Mouse (Mus musculus) midbrain, embryonic 15.5 days (tissue): ENCODE measurements around the gene Dcpp3. TPM values are rescaled to one million over a fixed set of nuclear protein-coding genes. Genes with fewer than 3 reads are reported as not detected.
"Not testable (repeated sequence)": the region's sequence is repeated elsewhere in the genome, so short reads cannot be mapped to it uniquely, and the experiment has no call there.

ENCODE experiments used
- ATAC-seq: fragments of 200-750 bp; cut with Nextera tagmentation; replicated peaks from 2 replicates; pipeline ENCODE4 v1.8.0; 2017; ENCODE audit warnings: moderate TSS enrichment
- H3K27ac ChIP-seq: fragments of 300-500 bp; sonication (generic); 2 replicates; pipeline ENCODE4 v1.5.1; 2015; ENCODE audit warnings: mild to moderate bottlenecking, inconsistent platforms
- H3K27me3 ChIP-seq: fragments of 300-500 bp; sonication (generic); replicated peaks from 2 replicates; pipeline ENCODE4 v1.6.1; 2015; ENCODE audit warnings: inconsistent platforms
- H3K36me3 ChIP-seq: fragments of 300-500 bp; sonication (generic); replicated peaks from 2 replicates; pipeline ENCODE4 v1.6.1; 2015; ENCODE audit warnings: inconsistent platforms
- H3K4me1 ChIP-seq: fragments of 300-500 bp; sonication (generic); 2 replicates; pipeline ENCODE4 v1.6.1; 2015; ENCODE audit warnings: inconsistent platforms
- H3K4me2 ChIP-seq: fragments of 300-500 bp; sonication (generic); 2 replicates; pipeline ENCODE4 v1.6.1; 2015; ENCODE audit warnings: inconsistent platforms, mild to moderate bottlenecking, moderate library complexity
- H3K4me3 ChIP-seq: fragments of 300-500 bp; sonication (generic); 2 replicates; pipeline ENCODE4 v1.5.1; 2015; ENCODE audit warnings: mild to moderate bottlenecking, inconsistent platforms
- H3K9ac ChIP-seq: fragments of 300-500 bp; sonication (generic); 2 replicates; pipeline ENCODE4 v1.6.1; 2015; ENCODE audit warnings: mild to moderate bottlenecking, inconsistent platforms
- H3K9me3 ChIP-seq: fragments of 300-500 bp; sonication (generic); 2 replicates; pipeline ENCODE4 v1.6.1; 2016; ENCODE audit warnings: inconsistent platforms
- WGBS: fragments of 180-500 bp; shearing (Covaris S2); methylation state at CpG from one replicate; pipeline ENCODE4 v1.1.7; 2015; ENCODE audit warnings: mixed read lengths; 5-methylcytosine and 5-hydroxymethylcytosine counted together
- polyA plus RNA-seq: library from polyadenylated mRNA; unstranded; fragments of >200 nt; fragmentation: Nextera tagmentation; extraction: Ambion mirVana; gene quantifications from 2 replicates; pipeline ENCODE4 v1.2.1, GENCODE M21; 2015

Dcpp3 gene
- polyA plus RNA-seq, 1 experiment from 2014 or later, result not detected

DNA sequence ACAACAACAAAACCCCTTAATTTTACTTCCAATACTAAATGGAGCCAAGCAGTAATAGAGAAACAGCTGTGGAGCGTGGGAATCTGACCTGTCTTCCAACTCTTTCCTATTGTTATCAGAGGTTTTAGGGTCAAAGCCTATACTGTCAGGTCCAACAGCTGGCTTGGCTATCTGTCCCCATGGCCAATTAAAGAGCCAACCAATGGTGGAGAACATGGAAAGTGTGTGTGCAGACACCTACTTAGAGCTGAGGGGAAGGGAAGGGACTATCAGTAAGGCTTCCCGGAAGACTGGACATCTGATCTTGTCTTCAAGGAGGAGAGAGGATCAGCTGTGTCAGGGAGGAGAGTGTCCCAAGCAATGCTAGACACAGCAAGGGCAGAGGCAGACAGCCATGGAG is 31.8 kb downstream of the Dcpp3 start:
- Histone ChIP-seq H3K4me3 (no peak overlapping the region), H3K9ac (no peak overlapping the region), H3K27me3 (no peaks in the 10 kb centered on the region), H3K27ac (no peak overlapping the region), H3K4me1 (no peaks in the 10 kb centered on the region), H3K36me3 (no peaks in the 10 kb centered on the region), H3K9me3 (no peaks in the 10 kb centered on the region), H3K4me2 (no peak overlapping the region)
- 81% methylated on average over 2 of the region's 2 CpGs for whole genome bisulfite sequencing
- no peak for ATAC-seq

DNA sequence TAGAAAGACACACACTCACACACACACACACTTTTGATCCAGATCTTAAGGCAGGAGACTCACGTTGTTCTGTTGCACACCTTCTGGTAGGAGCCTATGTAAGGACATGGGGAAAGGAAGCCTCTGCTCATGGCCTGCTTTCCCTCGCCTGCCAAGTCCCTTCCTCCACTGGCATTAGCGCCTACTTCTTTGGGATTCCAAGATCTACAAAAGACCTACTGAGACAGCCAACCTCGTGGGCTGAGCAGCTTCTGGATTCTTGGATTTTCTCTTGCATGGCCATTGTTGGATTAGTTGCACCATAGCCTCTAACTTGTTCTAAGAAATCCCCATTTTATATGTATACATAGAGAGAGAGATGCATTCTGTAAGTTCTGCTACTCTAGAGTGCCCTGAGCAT is 33.6 kb downstream of the Dcpp3 start:
- H3K27ac ChIP-seq, H3K4me1 ChIP-seq, H3K9ac ChIP-seq, ATAC-seq, H3K36me3 ChIP-seq, H3K27me3 ChIP-seq, H3K4me2 ChIP-seq, H3K4me3 ChIP-seq, H3K9me3 ChIP-seq: not testable (repeated sequence)
- 76% methylated on average over 4 of the region's 4 CpGs for WGBS

DNA sequence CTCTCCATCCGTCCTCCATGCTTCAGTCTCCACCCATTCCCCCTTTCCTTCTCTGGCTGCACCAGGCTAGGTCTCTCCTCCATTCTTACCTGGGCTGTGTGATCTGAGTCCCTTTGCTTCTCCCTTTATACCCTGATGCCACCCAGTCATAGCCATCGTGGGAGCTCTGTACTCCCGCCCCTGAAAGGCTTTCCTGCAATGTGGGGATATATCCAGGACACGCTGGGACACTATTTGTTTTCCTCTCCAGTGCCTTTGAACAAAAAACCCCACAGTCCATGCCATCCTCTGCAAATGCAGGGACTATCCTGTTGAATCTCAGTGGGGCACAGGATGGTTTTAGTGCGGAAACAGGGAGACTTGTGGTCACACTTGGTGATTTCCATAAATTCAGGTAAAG is 37.9 kb downstream of the Dcpp3 start, which contains the start of gene Sbpl:
Sbpl (minus strand) TSS at position 101 of the 400 bp plus-strand sequence.
- no peaks in the 10 kb centered on the region for H3K27me3 ChIP-seq
- H3K4me1 ChIP-seq, result no peaks in the 10 kb centered on the region
- H3K9ac ChIP-seq, result no peak within 1 kb of the TSS
- no peaks in the 10 kb centered on the region for H3K9me3 ChIP-seq
- no peak within 1 kb of the TSS for H3K4me2 ChIP-seq
- no peaks in the 10 kb centered on the region for H3K36me3 ChIP-seq
- ATAC-seq, result no peak
- 67% methylated on average over 5 of the region's 5 CpGs for WGBS
- H3K4me3 ChIP-seq, result no peak within 1 kb of the TSS
- no peak within 1 kb of the TSS for H3K27ac ChIP-seq

DNA sequence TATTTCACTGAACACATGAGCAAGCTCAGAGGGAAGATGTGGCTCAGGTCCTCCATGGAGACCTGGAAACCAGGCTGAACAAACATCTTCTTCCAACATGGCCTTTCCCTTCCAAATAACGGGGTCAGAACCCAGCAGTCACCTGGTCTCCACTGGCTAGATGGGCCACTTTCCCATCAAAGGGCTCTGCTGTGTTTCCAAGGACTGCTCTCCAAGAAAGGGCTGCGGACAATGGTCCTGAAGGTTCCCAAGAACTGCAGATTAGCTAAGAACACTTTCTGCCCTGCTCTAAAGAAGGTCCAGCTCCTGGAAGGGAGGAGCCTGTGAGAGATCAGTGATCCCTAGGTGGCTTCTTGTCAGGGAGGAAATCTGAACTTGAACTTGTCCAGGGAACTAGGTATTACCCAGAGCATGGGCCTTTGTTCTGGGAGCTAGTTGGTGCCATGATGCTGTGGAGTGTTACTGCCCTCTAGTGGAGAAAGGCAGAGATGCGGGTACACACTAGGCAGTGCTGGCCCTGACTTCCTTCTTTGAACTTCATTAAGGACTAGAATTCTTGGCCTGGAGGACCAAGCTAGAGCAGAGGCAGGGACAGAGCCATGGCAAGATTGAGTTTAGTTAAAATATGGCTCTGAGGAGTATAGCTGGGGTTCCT is 43.0 kb downstream of the Dcpp3 start:
- no peaks in the 10 kb centered on the region for H3K27me3 ChIP-seq
- H3K27ac ChIP-seq, result no peak overlapping the region
- no peak overlapping the region for H3K4me3 ChIP-seq
- H3K9me3 ChIP-seq, result no peaks in the 10 kb centered on the region
- H3K4me2 ChIP-seq, result no peak overlapping the region
- H3K9ac ChIP-seq, result no peak overlapping the region
- peak; percentile 94 for ATAC-seq
- H3K4me1 ChIP-seq, result no peaks in the 10 kb centered on the region
- H3K36me3 ChIP-seq, result no peaks in the 10 kb centered on the region
- WGBS, result 42% methylated on average over 3 of the region's 3 CpGs

DNA sequence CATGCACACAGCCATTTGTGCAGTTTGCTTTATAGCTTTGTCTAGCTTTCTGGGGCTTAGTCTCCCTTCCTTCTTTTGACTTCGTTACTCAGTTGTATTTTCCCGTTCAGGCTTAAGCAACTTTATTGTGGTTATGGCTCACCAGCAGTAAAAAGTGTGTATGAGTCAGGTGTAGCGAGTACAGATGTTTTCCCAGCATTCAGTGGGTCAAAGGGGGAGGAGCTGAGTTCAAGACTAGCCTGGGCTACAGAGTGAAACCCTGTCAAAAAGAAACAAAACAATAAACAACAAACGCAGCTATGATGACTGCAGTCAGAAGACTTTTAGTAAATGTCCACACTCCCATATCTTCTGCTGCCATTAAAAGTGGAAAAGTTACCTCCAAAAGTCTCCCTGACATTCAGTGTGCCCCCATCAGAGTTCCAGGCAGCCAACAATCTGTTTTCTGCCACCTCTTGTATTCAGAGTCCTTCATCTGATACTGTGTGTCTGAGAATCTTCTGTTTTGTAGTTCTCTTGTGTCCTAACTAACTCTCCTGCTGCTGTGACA is 44.4 kb downstream of the Dcpp3 start:
- no peaks in the 10 kb centered on the region for H3K4me1 ChIP-seq
- no peak overlapping the region for H3K4me2 ChIP-seq
- WGBS, result 60% methylated on average over 4 of the region's 4 CpGs
- H3K36me3 ChIP-seq, result no peaks in the 10 kb centered on the region
- ATAC-seq, result no peak
- H3K4me3 ChIP-seq, result no peak overlapping the region
- no peaks in the 10 kb centered on the region for H3K27me3 ChIP-seq
- no peak overlapping the region for H3K9ac ChIP-seq
- no peaks in the 10 kb centered on the region for H3K9me3 ChIP-seq
- H3K27ac ChIP-seq, result no peak overlapping the region

DNA sequence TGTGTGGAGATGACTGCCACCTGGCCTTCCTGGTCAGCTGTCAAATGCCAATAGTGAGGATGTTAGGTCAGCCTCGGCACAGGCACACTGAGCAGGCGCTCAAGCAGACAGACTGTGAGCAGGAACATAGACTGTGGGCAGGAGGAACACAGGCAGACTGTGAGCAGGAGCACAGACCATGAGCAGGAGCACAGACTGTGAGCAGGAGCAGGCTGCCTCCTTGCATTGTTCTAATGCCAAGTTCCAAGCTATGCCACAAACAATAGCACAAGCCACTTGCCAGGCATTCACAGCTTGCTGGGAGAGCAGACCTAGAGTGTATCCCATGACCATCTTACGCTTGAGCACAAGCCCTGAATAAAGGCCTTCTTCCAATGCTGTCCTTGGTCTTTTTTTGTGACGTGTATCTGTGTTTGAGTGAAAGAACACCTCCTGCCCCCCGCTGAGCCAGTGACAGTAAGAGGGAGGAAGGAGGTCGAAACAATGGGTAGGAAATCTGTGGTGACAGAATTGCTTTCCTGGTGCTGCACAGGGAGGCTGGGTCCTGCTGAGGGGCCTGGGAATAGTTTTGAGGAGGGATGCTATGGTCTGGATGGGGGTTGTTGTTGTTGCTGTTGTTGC is 48.7 kb downstream of the Dcpp3 start:
- WGBS, result 24% methylated on average over 6 of the region's 6 CpGs
- Histone ChIP-seq H3K9ac (no peak overlapping the region), H3K4me1 (no peaks in the 10 kb centered on the region), H3K4me3 (no peak overlapping the region), H3K27ac (no peak overlapping the region), H3K36me3 (no peaks in the 10 kb centered on the region), H3K9me3 (no peaks in the 10 kb centered on the region), H3K27me3 (no peaks in the 10 kb centered on the region), H3K4me2 (no peak overlapping the region)
- no peak for ATAC-seq

DNA sequence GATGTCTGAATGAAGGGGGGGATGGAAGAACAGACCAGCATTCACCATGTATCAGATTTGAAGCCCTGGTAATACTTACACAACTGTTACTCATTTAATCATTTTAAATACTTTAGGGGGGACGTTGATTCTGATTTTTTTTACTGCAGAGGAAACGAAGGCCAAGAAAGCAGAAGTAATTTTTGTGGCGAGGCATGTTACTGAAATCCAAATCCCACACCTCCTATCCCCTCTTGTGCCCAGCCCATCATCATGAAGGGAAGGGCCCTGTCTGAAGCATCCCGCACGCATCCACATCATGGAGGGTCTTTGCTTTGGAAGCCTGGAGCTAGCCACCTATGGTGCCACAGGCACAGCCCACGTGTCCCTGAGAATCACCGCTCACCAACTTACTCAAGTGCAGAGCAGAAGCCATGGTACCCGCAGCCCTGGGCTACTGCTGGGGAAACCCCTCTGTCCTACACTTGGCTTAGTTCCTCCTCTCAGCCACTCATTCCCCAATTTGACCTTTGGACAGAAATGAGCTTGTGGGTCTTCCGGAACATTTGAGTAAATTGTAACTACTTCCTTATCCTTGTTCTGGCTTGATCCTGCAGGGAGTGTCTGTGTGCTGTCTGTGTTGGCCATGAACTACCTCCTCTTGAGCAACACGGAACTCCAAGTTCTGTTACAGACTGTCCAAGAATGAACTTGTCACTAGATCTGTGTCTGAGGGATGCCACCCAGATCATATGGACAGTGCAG is 49.6 kb downstream of the Dcpp3 start:
- 89% methylated on average over 10 of the region's 10 CpGs for WGBS

DNA sequence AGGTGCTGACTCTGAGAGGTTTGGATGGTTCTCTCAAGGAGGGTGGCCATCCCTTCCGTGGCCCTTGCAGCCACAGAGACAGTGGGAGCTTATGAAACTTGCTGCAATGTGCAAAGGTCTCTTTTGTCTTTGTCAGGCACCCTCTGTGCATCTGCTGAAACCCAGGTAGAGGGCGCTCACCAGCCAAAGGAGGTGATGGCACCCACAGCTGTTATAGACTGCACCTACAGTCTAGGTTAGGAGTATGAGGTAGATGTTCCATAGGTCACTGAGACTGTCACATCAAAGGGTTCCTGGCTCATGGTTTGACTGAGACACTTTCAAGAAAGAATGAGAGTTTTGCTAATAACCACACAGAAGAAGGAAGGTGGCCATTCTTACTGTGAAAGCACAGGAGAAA is 51.5 kb downstream of the Dcpp3 start:
- H3K9ac ChIP-seq, result no peak overlapping the region
- WGBS, result 46% methylated on average over 2 of the region's 2 CpGs
- no peak overlapping the region for H3K4me2 ChIP-seq
- H3K27ac ChIP-seq, result no peak overlapping the region
- H3K27me3 ChIP-seq, result no peaks in the 10 kb centered on the region
- no peaks in the 10 kb centered on the region for H3K4me1 ChIP-seq
- H3K36me3 ChIP-seq, result no peaks in the 10 kb centered on the region
- no peaks in the 10 kb centered on the region for H3K9me3 ChIP-seq
- no peak for ATAC-seq
- no peak overlapping the region for H3K4me3 ChIP-seq

More for the DNA sequence above, 49.6 kb downstream of the Dcpp3 start:
- H3K27ac ChIP-seq, result no peak overlapping the region
- H3K4me3 ChIP-seq, result no peak overlapping the region
- H3K36me3 ChIP-seq, result no peaks in the 10 kb centered on the region
- ATAC-seq, result no peak
- H3K27me3 ChIP-seq, result no peaks in the 10 kb centered on the region
- no peak overlapping the region for H3K9ac ChIP-seq
- no peak overlapping the region for H3K4me2 ChIP-seq
- no peaks in the 10 kb centered on the region for H3K4me1 ChIP-seq
- H3K9me3 ChIP-seq, result no peaks in the 10 kb centered on the region

Other genes starting within 250 kb of the Dcpp3 start
- gene Hcfc1r1, start 243.9 kb upstream of the Dcpp3 start, polyA plus RNA-seq, result 120 and 121 TPM in 2 replicates
- gene Thoc6, start 243.6 kb upstream of the Dcpp3 start, polyA plus RNA-seq, result 39.1 and 42.9 TPM in 2 replicates
- 2.4 and 2.5 TPM in 2 replicates for gene Tnfrsf12a, start 240.0 kb upstream of the Dcpp3 start, polyA plus RNA-seq
- gene Cldn6, start 238.2 kb upstream of the Dcpp3 start, polyA plus RNA-seq, result 0.23 TPM in 1 of 2 replicates, not detected in the other
- gene Cldn9, start 233.4 kb upstream of the Dcpp3 start, polyA plus RNA-seq, result 0.68 and 0.89 TPM in 2 replicates
- 0.06 and 0.11 TPM in 2 replicates for gene 1520401A03Rik, start 194.7 kb upstream of the Dcpp3 start, polyA plus RNA-seq
- gene Pkmyt1, start 191.1 kb upstream of the Dcpp3 start, polyA plus RNA-seq, result 22.6 and 23.1 TPM in 2 replicates
- 70.9 and 72.6 TPM in 2 replicates for gene Paqr4, start 176.6 kb upstream of the Dcpp3 start, polyA plus RNA-seq
- gene Kremen2, start 171.6 kb upstream of the Dcpp3 start, polyA plus RNA-seq, result 1.4 and 1.5 TPM in 2 replicates
- 242 and 257 TPM in 2 replicates for gene Flywch1, start 145.9 kb upstream of the Dcpp3 start, polyA plus RNA-seq
- gene Flywch2, start 131.4 kb upstream of the Dcpp3 start, polyA plus RNA-seq, result 90.1 and 90.2 TPM in 2 replicates
- 552 and 579 TPM in 2 replicates for gene Srrm2, start 126.9 kb upstream of the Dcpp3 start, polyA plus RNA-seq
- 1,171 and 1,223 TPM in 2 replicates for gene Elob, start 88.3 kb upstream of the Dcpp3 start, polyA plus RNA-seq
- 0.15 and 0.22 TPM in 2 replicates for gene Prss33, start 81.4 kb upstream of the Dcpp3 start, polyA plus RNA-seq
- gene Prss32, start 73.6 kb upstream of the Dcpp3 start, polyA plus RNA-seq, result not detected in 2 replicates
- gene Prss41, start 73.3 kb upstream of the Dcpp3 start, polyA plus RNA-seq, result 1.4 and 1.6 TPM in 2 replicates
- not detected in 2 replicates for gene Prss21, start 49.4 kb upstream of the Dcpp3 start, polyA plus RNA-seq
- gene Dcpp1, start 36.6 kb upstream of the Dcpp3 start, polyA plus RNA-seq, result not detected in 2 replicates
- gene Dcpp2, start 36.6 kb upstream of the Dcpp3 start, polyA plus RNA-seq, result not detected in 2 replicates
- gene Sbp, start 24.2 kb downstream of the Dcpp3 start, polyA plus RNA-seq, result not detected in 2 replicates
- not detected in 2 replicates for gene Sbpl, start 37.8 kb downstream of the Dcpp3 start, polyA plus RNA-seq
- gene Prss30, start 63.1 kb downstream of the Dcpp3 start, polyA plus RNA-seq, result not detected in 2 replicates
- gene Prss22, start 80.6 kb downstream of the Dcpp3 start, polyA plus RNA-seq, result not detected in 2 replicates
- 0.36 and 0.44 TPM in 2 replicates for gene Prss27, start 120.7 kb downstream of the Dcpp3 start, polyA plus RNA-seq
- 73.4 and 77.9 TPM in 2 replicates for gene Kctd5, start 156.0 kb downstream of the Dcpp3 start, polyA plus RNA-seq
- gene Pdpk1, start 233.5 kb downstream of the Dcpp3 start, polyA plus RNA-seq, result 69.8 and 75.5 TPM in 2 replicates
- 32.1 and 39.6 TPM in 2 replicates for gene Amdhd2, start 246.3 kb downstream of the Dcpp3 start, polyA plus RNA-seq